Mouse (Mus musculus): Measurements from ENCODE around the gene Cdc5l. TPM values are rescaled to one million over a fixed set of nuclear protein-coding genes. Genes with fewer than 3 reads are reported as not detected.
"Not testable (repeated sequence)": the region's sequence is repeated elsewhere in the genome, so short reads cannot be mapped to it uniquely, and the experiment has no call there.

Cdc5l gene
- polyA plus RNA-seq, 1 experiment, result 44.9 TPM

- H3K4me3 ChIP-seq (replicated peaks; ENCODE audit: control insufficient read depth, low read depth, low read length), result no peak overlapping the region
- no peaks in the 10 kb centered on the region for H3K4me1 ChIP-seq (ENCODE audit: control insufficient read depth, insufficient read depth, low read length)
- H3K27ac ChIP-seq (ENCODE audit: control insufficient read depth, insufficient read depth, low read depth, low read length, poor library complexity), result no peak overlapping the region
- TF ChIP-seq POLR2A (IDR thresholded peaks at IDR 0.05; ENCODE audit: borderline replicate concordance, control insufficient read depth, low read depth, low read length) (no peak), CTCF (IDR thresholded peaks at IDR 0.05; ENCODE audit: control insufficient read depth, insufficient read depth, low read length) (no peak)
- 69% methylated on average over 2 of the region's 2 CpGs for WGBS
Measured at GRCm38 (mm10) chr17:45417387-45417786, 16.1 kb downstream of the Cdc5l start.

GRCm38 (mm10) chr17:45411617-45412016 lies 21.9 kb downstream of the Cdc5l start:
- H3K4me3 ChIP-seq (replicated peaks; ENCODE audit: control insufficient read depth, low read depth, low read length); H3K4me1 ChIP-seq (ENCODE audit: control insufficient read depth, insufficient read depth, low read length); H3K27ac ChIP-seq (ENCODE audit: control insufficient read depth, insufficient read depth, low read depth, low read length, poor library complexity): not testable (repeated sequence)
- 95% methylated on average over 2 of the region's 2 CpGs for WGBS

- TF ChIP-seq CTCF (IDR thresholded peaks at IDR 0.05; ENCODE audit: control insufficient read depth, insufficient read depth, low read length) (no peak), POLR2A (IDR thresholded peaks at IDR 0.05; ENCODE audit: borderline replicate concordance, control insufficient read depth, low read depth, low read length) (no peak)
- H3K4me1 ChIP-seq (ENCODE audit: control insufficient read depth, insufficient read depth, low read length), result no peaks in the 10 kb centered on the region
Measured at GRCm38 (mm10) chr17:45408719-45409118, 24.8 kb downstream of the Cdc5l start.

GRCm38 (mm10) chr17:45406281-45406680 lies 27.3 kb downstream of the Cdc5l start:
- TF ChIP-seq CTCF (IDR thresholded peaks at IDR 0.05; ENCODE audit: control insufficient read depth, insufficient read depth, low read length) (peak; percentile 4; the same call in 1 of the 2 replicates), POLR2A (IDR thresholded peaks at IDR 0.05; ENCODE audit: borderline replicate concordance, control insufficient read depth, low read depth, low read length) (no peak)
- Histone ChIP-seq H3K27ac (ENCODE audit: control insufficient read depth, insufficient read depth, low read depth, low read length, poor library complexity) (no peak overlapping the region), H3K4me3 (replicated peaks; ENCODE audit: control insufficient read depth, low read depth, low read length) (no peak overlapping the region), H3K4me1 (ENCODE audit: control insufficient read depth, insufficient read depth, low read length) (no peaks in the 10 kb centered on the region)
- WGBS, result 92% methylated on average over 10 of the region's 10 CpGs

More at GRCm38 (mm10) chr17:45408719-45409118, 24.8 kb downstream of the Cdc5l start:
- WGBS, result 93% methylated on average over 2 of the region's 2 CpGs
- Histone ChIP-seq H3K4me3 (replicated peaks; ENCODE audit: control insufficient read depth, low read depth, low read length) (no peak overlapping the region), H3K27ac (ENCODE audit: control insufficient read depth, insufficient read depth, low read depth, low read length, poor library complexity) (no peak overlapping the region)

- Histone ChIP-seq H3K27ac (ENCODE audit: control insufficient read depth, insufficient read depth, low read depth, low read length, poor library complexity) (no peak overlapping the region), H3K4me1 (ENCODE audit: control insufficient read depth, insufficient read depth, low read length) (no peaks in the 10 kb centered on the region), H3K4me3 (replicated peaks; ENCODE audit: control insufficient read depth, low read depth, low read length) (no peak overlapping the region)
- WGBS, result 8% methylated on average over 3 of the region's 3 CpGs
- TF ChIP-seq CTCF (IDR thresholded peaks at IDR 0.05; ENCODE audit: control insufficient read depth, insufficient read depth, low read length) (no peak), POLR2A (IDR thresholded peaks at IDR 0.05; ENCODE audit: borderline replicate concordance, control insufficient read depth, low read depth, low read length) (no peak)
Measured at GRCm38 (mm10) chr17:45403207-45403606, 30.3 kb downstream of the Cdc5l start.

GRCm38 (mm10) chr17:45402601-45403000 lies 30.9 kb downstream of the Cdc5l start:
- 83% methylated on average over 3 of the region's 3 CpGs for WGBS
- no peak overlapping the region for H3K4me3 ChIP-seq (replicated peaks; ENCODE audit: control insufficient read depth, low read depth, low read length)
- TF ChIP-seq CTCF (IDR thresholded peaks at IDR 0.05; ENCODE audit: control insufficient read depth, insufficient read depth, low read length) (no peak), POLR2A (IDR thresholded peaks at IDR 0.05; ENCODE audit: borderline replicate concordance, control insufficient read depth, low read depth, low read length) (no peak)
- no peak overlapping the region for H3K27ac ChIP-seq (ENCODE audit: control insufficient read depth, insufficient read depth, low read depth, low read length, poor library complexity)
- no peaks in the 10 kb centered on the region for H3K4me1 ChIP-seq (ENCODE audit: control insufficient read depth, insufficient read depth, low read length)

GRCm38 (mm10) chr17:45402126-45402525 lies 31.4 kb downstream of the Cdc5l start:
- Histone ChIP-seq H3K4me1 (ENCODE audit: control insufficient read depth, insufficient read depth, low read length) (no peaks in the 10 kb centered on the region), H3K27ac (ENCODE audit: control insufficient read depth, insufficient read depth, low read depth, low read length, poor library complexity) (no peak overlapping the region), H3K4me3 (replicated peaks; ENCODE audit: control insufficient read depth, low read depth, low read length) (no peak overlapping the region)
- WGBS, result 84% methylated on average over 1 of the region's 1 CpGs
- TF ChIP-seq POLR2A (IDR thresholded peaks at IDR 0.05; ENCODE audit: borderline replicate concordance, control insufficient read depth, low read depth, low read length), result no peak
- no peak for TF ChIP-seq CTCF (IDR thresholded peaks at IDR 0.05; ENCODE audit: control insufficient read depth, insufficient read depth, low read length)

GRCm38 (mm10) chr17:45401126-45401905 lies 32.2 kb downstream of the Cdc5l start:
- Histone ChIP-seq H3K4me3 (replicated peaks; ENCODE audit: control insufficient read depth, low read depth, low read length) (no peak overlapping the region), H3K4me1 (ENCODE audit: control insufficient read depth, insufficient read depth, low read length) (no peaks in the 10 kb centered on the region), H3K27ac (ENCODE audit: control insufficient read depth, insufficient read depth, low read depth, low read length, poor library complexity) (no peak overlapping the region)
- no peak for TF ChIP-seq POLR2A (IDR thresholded peaks at IDR 0.05; ENCODE audit: borderline replicate concordance, control insufficient read depth, low read depth, low read length)
- no peak for TF ChIP-seq CTCF (IDR thresholded peaks at IDR 0.05; ENCODE audit: control insufficient read depth, insufficient read depth, low read length)
- 81% methylated on average over 5 of the region's 5 CpGs for WGBS

GRCm38 (mm10) chr17:45398021-45398420 lies 35.5 kb downstream of the Cdc5l start:
- no peak overlapping the region for H3K4me3 ChIP-seq (replicated peaks; ENCODE audit: control insufficient read depth, low read depth, low read length)
- TF ChIP-seq CTCF (IDR thresholded peaks at IDR 0.05; ENCODE audit: control insufficient read depth, insufficient read depth, low read length), result no peak
- WGBS, result 91% methylated on average over 2 of the region's 2 CpGs
- H3K27ac ChIP-seq (ENCODE audit: control insufficient read depth, insufficient read depth, low read depth, low read length, poor library complexity), result no peak overlapping the region
- H3K4me1 ChIP-seq (ENCODE audit: control insufficient read depth, insufficient read depth, low read length), result no peaks in the 10 kb centered on the region
